Mouse (Mus musculus) left cerebral cortex, adult 9 months (tissue): ENCODE data around the gene Rassf8.
A peak's percentile ranks its signal among the peaks of the same experiment; 100 is the strongest.

ENCODE experiments used
- DNase-seq, 2 experiments: peaks; one replicate each; pipeline ENCODE4 v3.0.0; 2022; ENCODE audit warnings: low spot score in 2 of 2

Gene Rassf8

GRCm38 (mm10) chr6:145862321-145862720, 115.8 kb downstream of the Rassf8 start:
- no peak for DNase-seq

GRCm38 (mm10) chr6:145862739-145863064, 116.2 kb downstream of the Rassf8 start:
- DNase-seq, result no peak

GRCm38 (mm10) chr6:145863065-145863971, 116.8 kb downstream of the Rassf8 start:
- peak; percentile 67 to 90 for DNase-seq

GRCm38 (mm10) chr6:145864171-145864570, 117.6 kb downstream of the Rassf8 start:
- no peak for DNase-seq

GRCm38 (mm10) chr6:145865289-145865885, 118.8 kb downstream of the Rassf8 start, which contains the start of gene Bhlhe41:
Bhlhe41 (minus strand) TSS chr6:145865558.
- peak in 1 of 2 experiments; percentile 77 for DNase-seq

- DNase-seq, result peak; percentile 75 to 88
Measured at GRCm38 (mm10) chr6:145865886-145866851, 119.6 kb downstream of the Rassf8 start.

GRCm38 (mm10) chr6:145867111-145867510, 120.6 kb downstream of the Rassf8 start:
- DNase-seq, result no peak
